Mouse (Mus musculus) left cerebral cortex, postnatal 14 days (tissue): ENCODE results near the gene Gm7137. TPM values are rescaled to one million over a fixed set of nuclear protein-coding genes. Genes with fewer than 3 reads are reported as not detected.
A peak's percentile ranks its signal among the peaks of the same experiment; 100 is the strongest.
"Not testable (repeated sequence)": the region's sequence is repeated elsewhere in the genome, so short reads cannot be mapped to it uniquely, and the experiment has no call there.

ENCODE experiments used
- DNase-seq, 2 experiments: peaks; one replicate each; pipeline ENCODE4 v3.0.0; 2021 to 2022; ENCODE audit warnings: low spot score in 2 of 2, mixed read lengths in 1 of 2
- intact Hi-C: fragments of 180-260 bp; cut with DNase I; formaldehyde crosslinking; loops from one replicate; pipeline ENCODE4 v1.15.1; 2025
- long read RNA-seq, 2 experiments: library from polyadenylated mRNA; stranded (forward); transcript quantifications; one replicate each; pipeline ENCODE4 v2.0.0; 2021
- total RNA-seq, 2 experiments: library from RNA; stranded (reverse); gene quantifications; 2 replicates each; pipeline ENCODE4 v1.2.3; 2021

Gene Gm7137
- total RNA-seq: not detected
- long read RNA-seq, experiment 1: 0 reads
- long read RNA-seq, experiment 2: 0 reads

GRCm38 (mm10) chr10:77787876-77788275 lies at the start of gene Gm7137:
Gm7137 (minus strand) TSS chr10:77788200.
- intact Hi-C loops, DNase-seq: not testable (repeated sequence)

DNA sequence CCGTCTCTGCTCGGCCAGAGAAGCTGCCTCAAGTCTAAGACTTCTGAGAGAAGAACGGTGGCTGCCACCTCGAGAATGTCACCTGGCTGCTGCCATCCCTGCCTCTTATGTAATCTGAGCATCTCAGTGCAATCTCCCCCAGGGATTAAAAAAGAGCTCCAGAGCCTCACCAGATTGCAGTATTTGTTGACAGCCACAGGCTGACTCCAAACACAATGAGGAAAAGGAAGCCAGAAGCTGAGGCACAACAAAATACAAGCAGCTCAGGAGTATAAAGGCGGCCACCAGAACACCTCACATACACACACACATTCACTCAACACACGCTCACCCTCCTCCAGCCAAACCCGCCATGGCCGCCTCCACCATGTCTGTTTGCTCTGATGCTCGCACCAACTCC lies 47.6 kb upstream of the Gm7137 start, which contains the start of gene Krtap10-10:
TSS of gene Krtap10-10 (plus strand) at position 301 of the 400 bp plus-strand sequence.
- DNase-seq: no peak
- intact Hi-C loops: no loop called here

GRCm38 (mm10) chr10:77826951-77827350 lies 39.0 kb upstream of the Gm7137 start, which contains the start of gene Krtap10-4:
Krtap10-4 (minus strand) TSS chr10:77827095.
- intact Hi-C loops: no loop called here
- no peak for DNase-seq

- intact Hi-C loops: no loop called here
- no peak for DNase-seq
These were observed 31.2 kb upstream of the Gm7137 start for GRCm38 (mm10) chr10:77819203-77819602.

GRCm38 (mm10) chr10:77818523-77818922 lies 30.5 kb upstream of the Gm7137 start:
- intact Hi-C loops: no loop called here
- no peak for DNase-seq

GRCm38 (mm10) chr10:77815514-77815913 lies 27.5 kb upstream of the Gm7137 start:
- peak in 1 of 2 experiments; percentile 36 for DNase-seq
- intact Hi-C loops: no loop called here

DNA sequence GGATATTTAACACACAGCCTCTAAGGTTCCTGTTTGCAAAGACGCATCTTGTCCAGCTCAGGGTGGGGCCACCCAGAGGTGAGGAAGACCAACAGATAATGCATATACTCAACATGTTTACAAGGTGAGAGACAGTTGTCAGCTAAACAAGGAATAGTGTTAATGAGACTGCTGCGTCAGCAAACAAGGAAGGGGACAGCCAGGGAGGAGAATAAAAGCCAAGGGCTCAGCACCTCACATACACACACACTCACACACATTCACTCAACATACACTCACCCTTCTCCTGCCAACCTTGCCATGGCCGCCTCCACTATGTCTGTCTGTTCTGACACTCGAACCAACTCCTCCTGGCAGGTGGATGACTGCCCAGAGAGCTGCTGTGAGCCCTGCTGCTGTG lies 26.4 kb upstream of the Gm7137 start, which contains the start of gene Gm2696:
TSS of gene Gm2696 (plus strand) at position 301 of the 400 bp plus-strand sequence.
- intact Hi-C loops: no loop called here

DNA sequence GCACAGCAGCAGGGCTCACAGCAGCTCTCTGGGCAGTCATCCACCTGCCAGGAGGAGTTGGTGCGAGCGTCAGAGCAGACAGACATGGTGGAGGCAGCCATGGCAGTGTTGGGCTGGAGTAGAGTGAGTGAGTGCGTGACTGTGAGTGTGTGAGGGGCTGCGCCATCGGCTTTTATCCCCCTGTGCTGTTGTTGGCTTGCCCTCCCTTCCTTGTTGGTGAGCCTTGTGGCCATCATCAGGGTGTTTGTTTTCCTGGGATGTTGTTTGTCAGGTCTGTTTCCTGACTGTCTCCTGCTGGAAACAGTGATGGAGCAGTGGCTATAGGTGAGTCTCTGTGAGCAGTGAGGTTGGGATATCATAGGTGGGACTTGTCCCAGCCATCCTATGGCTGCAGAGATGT lies 23.7 kb upstream of the Gm7137 start, which contains the start of gene Gm9507:
TSS of gene Gm9507 (minus strand) at position 101 of the 400 bp plus-strand sequence.
- intact Hi-C loops: no loop called here
- DNase-seq: no peak

More for the DNA sequence above, 26.4 kb upstream of the Gm7137 start, which contains the start of gene Gm2696:
- no peak for DNase-seq

DNA sequence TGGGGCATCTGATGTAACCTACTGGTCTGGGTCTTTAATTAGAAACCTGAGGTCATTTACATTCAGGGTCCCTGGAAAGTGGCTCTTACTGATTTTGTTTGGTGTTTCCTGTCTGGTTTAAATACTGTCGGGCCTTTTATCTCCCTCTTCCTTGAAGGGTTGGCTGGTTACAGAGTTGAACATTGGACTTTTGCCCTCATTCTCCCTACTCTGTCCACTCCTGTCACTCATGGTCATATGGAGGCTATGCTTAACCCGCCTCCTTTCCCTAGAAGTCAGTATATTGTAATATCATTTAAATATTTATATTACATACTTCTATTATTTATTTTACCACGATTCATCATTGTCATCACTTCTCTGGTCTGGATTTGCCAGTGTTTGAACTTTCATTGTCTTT lies 16.1 kb upstream of the Gm7137 start:
- no peak for DNase-seq
- intact Hi-C loops: no loop called here

GRCm38 (mm10) chr10:77798921-77799508 lies 11.0 kb upstream of the Gm7137 start, which contains the start of gene Gm19668:
Gm19668 (minus strand) TSS chr10:77799133.
- DNase-seq: no peak
- intact Hi-C loops: no loop called here

GRCm38 (mm10) chr10:77798164-77798920 lies 10.3 kb upstream of the Gm7137 start:
- DNase-seq, intact Hi-C loops: not testable (repeated sequence)

DNA sequence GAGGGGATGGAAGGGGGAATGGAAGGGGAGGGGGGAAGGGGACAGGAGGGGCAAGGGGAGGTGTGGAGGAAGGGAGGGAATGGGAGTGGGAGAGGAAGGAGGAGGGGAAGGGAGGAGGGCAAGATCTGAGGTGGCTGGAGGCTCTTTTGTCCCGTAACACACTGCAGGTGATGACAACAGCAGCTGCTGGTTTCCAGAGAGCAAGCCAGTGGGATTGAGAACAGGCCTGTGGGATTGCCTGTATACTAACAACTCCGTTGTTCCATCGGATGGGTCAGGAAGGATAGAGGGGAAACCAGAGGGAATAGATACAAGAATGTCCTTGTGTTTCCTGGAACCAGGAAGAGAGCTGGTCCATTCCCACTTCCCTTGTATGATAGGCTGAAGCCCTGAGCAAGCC lies 9.7 kb upstream of the Gm7137 start:
- intact Hi-C loops: no loop called here
- no peak for DNase-seq

DNA sequence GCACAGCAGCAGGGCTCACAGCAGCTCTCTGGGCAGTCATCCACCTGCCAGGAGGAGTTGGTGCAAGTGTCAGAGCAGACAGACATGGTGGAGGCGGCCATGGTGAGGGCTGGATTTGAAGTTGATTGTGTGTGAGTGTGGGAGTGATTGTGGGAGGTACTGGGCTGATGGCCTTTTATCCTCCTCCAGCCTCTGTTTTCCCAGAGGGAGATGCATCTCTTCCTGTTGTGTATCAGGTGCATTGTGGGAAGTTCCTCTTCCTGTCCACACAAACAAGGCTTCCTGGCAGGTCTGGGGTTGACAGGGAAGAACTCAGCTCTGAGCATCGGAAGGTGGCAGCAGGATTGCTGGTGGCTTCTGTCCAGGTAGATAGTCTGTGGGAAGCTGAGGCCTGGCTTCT lies 7.0 kb upstream of the Gm7137 start, which contains the start of gene Gm9639:
TSS of gene Gm9639 (minus strand) at position 101 of the 400 bp plus-strand sequence.
- intact Hi-C loops: no loop called here
- DNase-seq: no peak

- no peak for DNase-seq
- intact Hi-C loops: no loop called here
These were observed 621 bp upstream of the Gm7137 start for GRCm38 (mm10) chr10:77788621-77789020.

GRCm38 (mm10) chr10:77783396-77783795 lies 4.6 kb downstream of the Gm7137 start:
- DNase-seq, intact Hi-C loops: not testable (repeated sequence)

- DNase-seq, intact Hi-C loops: not testable (repeated sequence)
These were observed 5.6 kb downstream of the Gm7137 start, which contains the start of gene Gm3250 for GRCm38 (mm10) chr10:77782442-77782841. Gm3250 (minus strand) TSS chr10:77782542.

- DNase-seq, intact Hi-C loops: not testable (repeated sequence)
These were observed 11.2 kb downstream of the Gm7137 start, which contains the start of gene Gm7138 for GRCm38 (mm10) chr10:77776844-77777243. Gm7138 (minus strand) TSS chr10:77776944.

- intact Hi-C loops, DNase-seq: not testable (repeated sequence)
These were observed 15.9 kb downstream of the Gm7137 start for GRCm38 (mm10) chr10:77772142-77772541.

GRCm38 (mm10) chr10:77771225-77771624 lies 16.8 kb downstream of the Gm7137 start, which contains the start of gene Gm3238:
Gm3238 (minus strand) TSS chr10:77771325.
- intact Hi-C loops, DNase-seq: not testable (repeated sequence)

GRCm38 (mm10) chr10:77769727-77770126 lies 18.3 kb downstream of the Gm7137 start:
- no peak for DNase-seq
- intact Hi-C loops: no loop called here
